Mouse (Mus musculus): ENCODE data around the gene Card6. TPM values are rescaled to one million over a fixed set of nuclear protein-coding genes. Genes with fewer than 3 reads are reported as not detected.

Card6 gene
- total and polyA plus RNA-seq, 3 experiments = 0.08 to 0.13 TPM; not detected in 1

DNA sequence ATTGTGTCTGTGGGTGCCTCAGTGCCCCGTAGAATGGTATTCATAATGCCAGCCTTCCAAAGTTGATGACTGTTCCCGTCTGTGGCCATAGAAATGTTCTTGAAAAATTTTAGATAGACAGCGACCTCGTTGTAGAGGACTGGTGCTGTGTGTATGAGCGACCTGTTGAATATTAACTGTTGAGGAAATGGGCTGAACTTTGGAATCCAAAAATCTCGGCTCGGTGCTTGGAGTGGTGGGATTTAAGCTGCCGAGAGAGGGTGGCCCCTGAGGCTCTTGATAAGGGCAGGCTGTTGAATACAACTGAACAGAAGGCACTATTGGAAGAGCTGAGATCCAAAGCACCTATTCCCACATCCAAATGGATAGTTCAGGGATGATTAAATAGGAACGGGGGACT lies 46.3 kb upstream of the Card6 start:
- H3K36me3 ChIP-seq (ENCODE audit: control insufficient read depth in 1 of 2, insufficient read depth in 2 of 2, low read length in 2 of 2) = peaks cover 2% of the 10 kb centered on the region in 2 experiments; a peak in 3 of 4 replicates
- H3K4me1 ChIP-seq (ENCODE audit: control insufficient read depth in 1 of 2, insufficient read depth in 2 of 2, low read length in 2 of 2) = no peaks in the 10 kb centered on the region
- no peak overlapping the region for H3K27ac ChIP-seq (ENCODE audit: control insufficient read depth, low read depth, low read length)
- TF ChIP-seq MAFK (IDR thresholded peaks at IDR 0.05; ENCODE audit: borderline replicate concordance, low read depth, low read length) (no peak), MXI1 (IDR thresholded peaks at IDR 0.05; ENCODE audit: low read depth, low read length) (no peak), ZC3H11A (IDR thresholded peaks at IDR 0.05; ENCODE audit: low read depth, low read length) (no peak), CHD1 (IDR thresholded peaks at IDR 0.05; ENCODE audit: low read depth, low read length) (no peak), ELF1 (IDR thresholded peaks at IDR 0.05; ENCODE audit: low read depth, low read length) (no peak), SMC3 (IDR thresholded peaks at IDR 0.05; ENCODE audit: low read depth, low read length) (no peak), TBP (IDR thresholded peaks at IDR 0.05; ENCODE audit: low read depth, low read length) (no peak), ZMIZ1 (IDR thresholded peaks at IDR 0.05; ENCODE audit: low read depth, low read length) (no peak), MAX (IDR thresholded peaks at IDR 0.05; ENCODE audit: low read length) (no peak), JUND (IDR thresholded peaks at IDR 0.05; ENCODE audit: low read depth, low read length) (no peak), EP300 (IDR thresholded peaks at IDR 0.05; ENCODE audit: low read depth in 1 of 2, low read length in 2 of 2) (no peak), ETS1 (IDR thresholded peaks at IDR 0.05; ENCODE audit: low read depth, low read length) (no peak)
- DNase-seq (ENCODE audit: low read depth, low spot score) = no peak
- peaks cover 70% of the 10 kb centered on the region for H3K79me2 ChIP-seq (ENCODE audit: control insufficient read depth, insufficient read depth, low read length, poor library complexity)
- no peaks in the 10 kb centered on the region for H3K27me3 ChIP-seq (ENCODE audit: control insufficient read depth in 1 of 2, insufficient read depth in 2 of 2, low read length in 2 of 2)
- no peaks in the 10 kb centered on the region for H3K9me3 ChIP-seq (replicated peaks; ENCODE audit: insufficient read depth, low read length)
- H3K9ac ChIP-seq (ENCODE audit: control insufficient read depth, low read depth, low read length, poor library complexity, severe bottlenecking) = no peak overlapping the region
- H3K4me3 ChIP-seq (ENCODE audit: control insufficient read depth in 1 of 2, insufficient read depth in 1 of 2, low read depth in 2 of 2, low read length in 2 of 2) = no peak overlapping the region

DNA sequence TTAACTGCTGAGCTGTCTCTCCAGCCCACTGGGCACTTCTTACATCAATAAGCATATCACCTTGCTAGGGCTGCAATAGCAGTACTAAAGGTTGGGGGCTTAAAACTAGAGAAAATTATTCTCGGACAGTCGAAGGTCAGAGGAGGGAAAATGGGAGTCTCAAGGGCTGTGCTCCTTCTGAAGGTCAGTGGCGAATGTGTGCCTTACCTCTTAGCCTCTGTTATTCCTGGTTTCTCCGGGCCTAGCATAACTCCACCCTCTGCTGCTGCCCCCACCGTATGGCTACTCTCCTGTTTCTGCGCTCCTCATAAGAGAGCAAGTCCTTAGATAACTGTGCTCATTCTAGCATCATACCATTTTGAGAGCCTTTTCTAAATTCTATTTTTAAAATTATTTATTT lies 43.8 kb upstream of the Card6 start:
- Histone ChIP-seq H3K4me1 (ENCODE audit: control insufficient read depth in 1 of 2, insufficient read depth in 2 of 2, low read length in 2 of 2) (no peaks in the 10 kb centered on the region), H3K9ac (ENCODE audit: control insufficient read depth, low read depth, low read length, poor library complexity, severe bottlenecking) (no peak overlapping the region), H3K79me2 (ENCODE audit: control insufficient read depth, insufficient read depth, low read length, poor library complexity) (peaks cover 73% of the 10 kb centered on the region)

DNA sequence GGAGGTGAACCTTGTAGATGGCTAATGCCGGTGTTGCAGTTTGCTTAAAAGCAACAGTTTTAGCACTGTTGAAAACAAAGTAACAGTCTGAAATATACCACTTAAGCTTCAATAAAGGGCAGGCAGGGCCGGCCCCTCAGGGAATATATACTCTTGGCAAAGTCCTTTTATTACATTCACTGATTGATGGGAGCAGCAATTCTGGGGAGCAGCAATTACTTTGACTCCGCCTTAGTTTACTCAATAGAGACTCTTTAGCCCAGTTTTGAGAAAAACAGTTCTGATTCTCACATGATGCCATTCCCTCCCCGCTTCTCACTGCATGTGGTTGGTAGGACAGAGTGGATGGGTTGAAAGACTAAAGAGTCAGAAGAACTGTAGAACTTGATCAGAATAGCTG lies 40.8 kb upstream of the Card6 start:
- Histone ChIP-seq H3K4me1 (ENCODE audit: control insufficient read depth in 1 of 2, insufficient read depth in 2 of 2, low read length in 2 of 2) (peaks cover 0 to 9% of the 10 kb centered on the region in 2 experiments; a peak in 3 of 4 replicates), H3K27me3 (ENCODE audit: control insufficient read depth in 1 of 2, insufficient read depth in 2 of 2, low read length in 2 of 2) (no peaks in the 10 kb centered on the region), H3K27ac (ENCODE audit: control insufficient read depth, low read depth, low read length) (no peak overlapping the region), H3K9me3 (replicated peaks; ENCODE audit: insufficient read depth, low read length) (no peaks in the 10 kb centered on the region), H3K4me3 (ENCODE audit: control insufficient read depth in 1 of 2, insufficient read depth in 1 of 2, low read depth in 2 of 2, low read length in 2 of 2) (no peak overlapping the region), H3K36me3 (ENCODE audit: control insufficient read depth in 1 of 2, insufficient read depth in 2 of 2, low read length in 2 of 2) (peaks cover 2 to 12% of the 10 kb centered on the region in 2 experiments), H3K79me2 (ENCODE audit: control insufficient read depth, insufficient read depth, low read length, poor library complexity) (peaks cover 72% of the 10 kb centered on the region), H3K9ac (ENCODE audit: control insufficient read depth, low read depth, low read length, poor library complexity, severe bottlenecking) (no peak overlapping the region)
- no peak for TF ChIP-seq MAX (IDR thresholded peaks at IDR 0.05; ENCODE audit: low read length)
- no peak for TF ChIP-seq MYC (IDR thresholded peaks at IDR 0.05; ENCODE audit: low read depth, low read length)
- TF ChIP-seq MYB (IDR thresholded peaks at IDR 0.05; ENCODE audit: low read depth, low read length) = no peak
- TF ChIP-seq ZMIZ1 (IDR thresholded peaks at IDR 0.05; ENCODE audit: low read depth, low read length) = no peak
- no peak for TF ChIP-seq BHLHE40 (IDR thresholded peaks at IDR 0.05; ENCODE audit: borderline replicate concordance, low read depth, low read length)
- TF ChIP-seq ZKSCAN1 (IDR thresholded peaks at IDR 0.05; ENCODE audit: low read depth, low read length) = no peak
- no peak for TF ChIP-seq TCF12 (IDR thresholded peaks at IDR 0.05; ENCODE audit: low read depth, low read length)
- no peak for DNase-seq (ENCODE audit: low read depth, low spot score)

More for the DNA sequence above, 43.8 kb upstream of the Card6 start:
- no peak overlapping the region for H3K27ac ChIP-seq (ENCODE audit: control insufficient read depth, low read depth, low read length)
- H3K9me3 ChIP-seq (replicated peaks; ENCODE audit: insufficient read depth, low read length) = no peaks in the 10 kb centered on the region
- no peaks in the 10 kb centered on the region for H3K27me3 ChIP-seq (ENCODE audit: control insufficient read depth in 1 of 2, insufficient read depth in 2 of 2, low read length in 2 of 2)
- H3K4me3 ChIP-seq (ENCODE audit: control insufficient read depth in 1 of 2, insufficient read depth in 1 of 2, low read depth in 2 of 2, low read length in 2 of 2) = no peak overlapping the region
- TF ChIP-seq TAL1 (IDR thresholded peaks at IDR 0.05; ENCODE audit: low read length) (no peak), RAD21 (IDR thresholded peaks at IDR 0.05; ENCODE audit: low read depth, low read length) (no peak), NRF1 (IDR thresholded peaks at IDR 0.05; ENCODE audit: insufficient read depth, low read depth, low read length, poor library complexity, severe bottlenecking) (no peak), MAFK (IDR thresholded peaks at IDR 0.05; ENCODE audit: borderline replicate concordance, low read depth, low read length) (no peak), MEF2A (IDR thresholded peaks at IDR 0.05; ENCODE audit: extremely low read depth, insufficient replicate concordance, low read depth, low read length, poor library complexity, severe bottlenecking) (no peak)
- H3K36me3 ChIP-seq (ENCODE audit: control insufficient read depth in 1 of 2, insufficient read depth in 2 of 2, low read length in 2 of 2) = peaks cover 2% of the 10 kb centered on the region in 2 experiments; a peak in 3 of 4 replicates
- no peak for DNase-seq (ENCODE audit: low read depth, low spot score)

All from MEL (cell line).